Mouse (Mus musculus) CH12.LX (cell line): ENCODE data around the gene Dcaf4. TPM values are rescaled to one million over a fixed set of nuclear protein-coding genes. Genes with fewer than 3 reads are reported as not detected.

Experiments used
- DNase-seq: peaks from one replicate; pipeline ENCODE4 v3.0.0-alpha.2; 2013; ENCODE audit errors: extremely low read depth
- H3K27ac ChIP-seq: 2 replicates; pipeline ENCODE4 v1.5.1; 2012; ENCODE audit warnings: low read depth, mild to moderate bottlenecking, control low read depth, moderate library complexity; ENCODE audit not compliant: insufficient read depth
- H3K27me3 ChIP-seq: replicated peaks from 2 replicates; pipeline ENCODE3; 2012; ENCODE audit warnings: inconsistent platforms
- H3K36me3 ChIP-seq, 2 experiments: replicated peaks in 1 of 2; 2 replicates each; pipeline versions ENCODE3 to v1.6.1; 2012; ENCODE audit warnings: inconsistent platforms in 1 of 2, low read length in 1 of 2, mild to moderate bottlenecking in 1 of 2, mixed read lengths in 1 of 2, moderate library complexity in 1 of 2; ENCODE audit not compliant: control insufficient read depth in 1 of 2, insufficient read depth in 1 of 2
- H3K4me1 ChIP-seq, 2 experiments: 2 replicates each; pipeline ENCODE4 v1.6.1; 2012; ENCODE audit warnings: inconsistent platforms in 1 of 2, moderate library complexity in 1 of 2; ENCODE audit not compliant: insufficient read depth in 2 of 2, control insufficient read depth in 1 of 2
- H3K4me2 ChIP-seq: 2 replicates; pipeline ENCODE4 v1.6.1; 2012; ENCODE audit warnings: low read depth, mild to moderate bottlenecking, control low read depth; ENCODE audit not compliant: poor library complexity, insufficient read depth, severe bottlenecking
- H3K4me3 ChIP-seq, 3 experiments: fragments of 150-350 bp in 1 of 3; sonication (generic) in 1 of 3; replicated peaks in 1 of 3; 2 replicates each; pipeline versions ENCODE3 to v1.5.1; 2011 to 2012; ENCODE audit warnings: low read depth in 2 of 3, low read length in 2 of 3, mild to moderate bottlenecking in 2 of 3, moderate library complexity in 2 of 3, control low read depth in 1 of 3, improper control_type of control experiment in 1 of 3, inconsistent platforms in 1 of 3, mixed read lengths in 1 of 3; ENCODE audit not compliant: poor library complexity in 1 of 3
- H3K79me2 ChIP-seq: replicated peaks from 2 replicates; pipeline ENCODE4 v1.6.1; 2012; ENCODE audit warnings: mild to moderate bottlenecking, moderate library complexity; ENCODE audit not compliant: control insufficient read depth, poor library complexity, insufficient read depth, severe bottlenecking; ENCODE audit errors: extremely low read depth
- H3K9ac ChIP-seq: 2 replicates; pipeline ENCODE4 v1.6.1; 2012; ENCODE audit warnings: low read depth, mild to moderate bottlenecking, control low read depth, moderate library complexity; ENCODE audit not compliant: insufficient read depth
- H3K9me3 ChIP-seq: replicated peaks from 2 replicates; pipeline ENCODE3; 2012; ENCODE audit warnings: low read length, inconsistent platforms, mixed read lengths
- BHLHE40 ChIP-seq: IDR thresholded peaks from 2 replicates; pipeline ENCODE4 v1.6.1; 2011; ENCODE audit warnings: mild to moderate bottlenecking, low read depth, low read length, improper control_type of control experiment
- CTCF ChIP-seq, 2 experiments: IDR thresholded peaks in 1 of 2; conservative IDR thresholded peaks in 1 of 2; 2 replicates each; pipeline ENCODE4 v1.5.1; 2011 to 2012; ENCODE audit warnings: low read depth in 2 of 2, low read length in 2 of 2, improper control_type of control experiment in 1 of 2, inconsistent platforms in 1 of 2, mild to moderate bottlenecking in 1 of 2, moderate library complexity in 1 of 2
- E2F4 ChIP-seq: IDR thresholded peaks from 2 replicates; pipeline ENCODE4 v1.6.1; 2011; ENCODE audit warnings: low read depth, low read length, improper control_type of control experiment; ENCODE audit not compliant: insufficient replicate concordance
- ELF1 ChIP-seq: IDR thresholded peaks from 2 replicates; pipeline ENCODE4 v1.6.1; 2014; ENCODE audit warnings: low read depth, mild to moderate bottlenecking, inconsistent platforms, low read length, improper control_type of control experiment
- ETS1 ChIP-seq: conservative IDR thresholded peaks from 2 replicates; pipeline ENCODE4 v1.6.1; 2012; ENCODE audit warnings: low read depth, mild to moderate bottlenecking, inconsistent platforms, low read length, improper control_type of control experiment, moderate library complexity
- IRF4 ChIP-seq: IDR thresholded peaks from 2 replicates; pipeline ENCODE4 v1.6.1; 2014; ENCODE audit warnings: low read depth, mild to moderate bottlenecking, inconsistent platforms, low read length, improper control_type of control experiment
- JUN ChIP-seq: IDR thresholded peaks from 2 replicates; pipeline ENCODE4 v1.6.1; 2011; ENCODE audit warnings: low read depth, mild to moderate bottlenecking, low read length, improper control_type of control experiment, moderate library complexity; ENCODE audit not compliant: insufficient read depth
- KAT2A ChIP-seq: IDR thresholded peaks from 2 replicates; pipeline ENCODE4 v1.6.1; 2012; ENCODE audit warnings: low read length, improper control_type of control experiment, inconsistent platforms; ENCODE audit not compliant: insufficient replicate concordance
- MAFK ChIP-seq: IDR thresholded peaks from 2 replicates; pipeline ENCODE4 v1.6.1; 2011; ENCODE audit warnings: low read length, improper control_type of control experiment; ENCODE audit not compliant: insufficient replicate concordance
- MAX ChIP-seq: IDR thresholded peaks from 2 replicates; pipeline ENCODE4 v1.6.1; 2011; ENCODE audit warnings: low read length, improper control_type of control experiment
- MAZ ChIP-seq: IDR thresholded peaks from 2 replicates; pipeline ENCODE4 v1.6.1; 2012; ENCODE audit warnings: low read depth, mild to moderate bottlenecking, inconsistent platforms, low read length, improper control_type of control experiment, moderate library complexity
- MEF2A ChIP-seq: IDR thresholded peaks from 2 replicates; pipeline ENCODE4 v1.6.1; 2014; ENCODE audit warnings: low read depth, mild to moderate bottlenecking, inconsistent platforms, low read length, improper control_type of control experiment, borderline replicate concordance
- MYC ChIP-seq: IDR thresholded peaks from 2 replicates; pipeline ENCODE4 v1.6.1; 2011; ENCODE audit warnings: low read depth, mild to moderate bottlenecking, improper control_type of control experiment, low read length
- NELFE ChIP-seq: IDR thresholded peaks from 2 replicates; pipeline ENCODE4 v1.6.1; 2011; ENCODE audit warnings: low read depth, low read length, improper control_type of control experiment
- PAX5 ChIP-seq: IDR thresholded peaks from 2 replicates; pipeline ENCODE4 v1.6.1; 2012; ENCODE audit warnings: low read length, inconsistent platforms, mixed read lengths
- POLR2A ChIP-seq: IDR thresholded peaks from 2 replicates; pipeline ENCODE4 v1.6.1; 2011; ENCODE audit warnings: low read depth, mild to moderate bottlenecking, improper control_type of control experiment, low read length
- RAD21 ChIP-seq: IDR thresholded peaks from 2 replicates; pipeline ENCODE4 v1.6.1; 2011; ENCODE audit warnings: low read depth, mild to moderate bottlenecking, low read length, improper control_type of control experiment, moderate library complexity
- SMC3 ChIP-seq: IDR thresholded peaks from 2 replicates; pipeline ENCODE4 v1.6.1; 2011; ENCODE audit warnings: low read depth, low read length, improper control_type of control experiment
- USF2 ChIP-seq: conservative IDR thresholded peaks from 2 replicates; pipeline ENCODE4 v1.6.1; 2011; ENCODE audit warnings: low read depth, low read length, improper control_type of control experiment
- ZC3H11A ChIP-seq: IDR thresholded peaks from 2 replicates; pipeline ENCODE4 v1.6.1; 2012; ENCODE audit warnings: low read depth, mild to moderate bottlenecking, inconsistent platforms, low read length, improper control_type of control experiment
- ZKSCAN1 ChIP-seq: IDR thresholded peaks from 2 replicates; pipeline ENCODE4 v1.6.1; 2012; ENCODE audit warnings: low read depth, inconsistent platforms, low read length, improper control_type of control experiment, borderline replicate concordance
- ZMIZ1 ChIP-seq: IDR thresholded peaks from 2 replicates; pipeline ENCODE4 v1.6.1; 2012; ENCODE audit warnings: low read depth, mild to moderate bottlenecking, inconsistent platforms, low read length, improper control_type of control experiment
- dilution Hi-C: fragments of 300-500 bp; cut with MboI; formaldehyde crosslinking; loops from 2 replicates; pipeline ENCODE4 v1.14.3; 2020; ENCODE audit warnings: low sequenced_read_pairs; ENCODE audit not compliant: extremely low pct_unique_long_range_greater_than_20kb, extremely low pct_ligation_motif_present
- in situ Hi-C: fragments of 300-500 bp; cut with MboI; formaldehyde crosslinking; loops from 3 replicates; pipeline ENCODE4 v1.14.3; 2019; ENCODE audit warnings: low sequenced_read_pairs, low pct_ligation_motif_present, low pct_unique_long_range_greater_than_20kb, mixed read lengths
- polyA plus RNA-seq: library from polyadenylated mRNA; unstranded; fragments of >175 nt; gene quantifications from 2 replicates; pipeline ENCODE4 v1.2.1, GENCODE M21; 2012; ENCODE audit warnings: low read depth; ENCODE audit not compliant: insufficient read length
- total RNA-seq, 2 experiments: library from RNA; depleted of rRNA; stranded (reverse); fragments of 300-350 nt in 1 of 2; fragments of >200 nt in 1 of 2; gene quantifications; 2 replicates each; pipeline ENCODE4 v1.2.3; 2012 to 2014

Dcaf4 gene
- total and polyA plus RNA-seq, 3 experiments: 17.3 to 23.6 (median 22.0) TPM

- H3K9ac ChIP-seq: no peak overlapping the region
- no peaks in the 10 kb centered on the region for H3K9me3 ChIP-seq
- no peak for DNase-seq
- H3K27ac ChIP-seq: no peak overlapping the region
- in situ Hi-C loops (no loop called here), dilution Hi-C loops (no loop called here)
- peaks cover 8 to 48% of the 10 kb centered on the region in 2 experiments for H3K36me3 ChIP-seq
- H3K4me2 ChIP-seq: no peak overlapping the region
- H3K4me3 ChIP-seq: no peak overlapping the region
- H3K4me1 ChIP-seq: peaks cover 0 to 7% of the 10 kb centered on the region in 2 experiments; a peak in 1 of 4 replicates
- H3K79me2 ChIP-seq: no peaks in the 10 kb centered on the region; the same call in 1 of the 2 replicates
- H3K27me3 ChIP-seq: no peaks in the 10 kb centered on the region
- TF ChIP-seq ZKSCAN1 (no peak), MAFK (no peak), E2F4 (no peak), ZMIZ1 (no peak), BHLHE40 (no peak), RAD21 (no peak), USF2 (no peak), CTCF (conservative IDR thresholded peaks at IDR 0.05 in 1 of 2, IDR thresholded peaks at IDR 0.05 in 1 of 2; ENCODE audit: low read depth in 2 of 2, low read length in 2 of 2) (no peak), ELF1 (no peak), ETS1 (no peak), IRF4 (no peak), MAZ (no peak), MEF2A (no peak), KAT2A (no peak), MAX (no peak), PAX5 (no peak), MYC (no peak), SMC3 (no peak), ZC3H11A (no peak), NELFE (no peak)
Measured at GRCm38 (mm10) chr12:83577445-83577844, 57.2 kb downstream of the Dcaf4 start.

- H3K4me2 ChIP-seq: no peak overlapping the region
- no peak for DNase-seq
- H3K4me1 ChIP-seq: peaks cover 0 to 7% of the 10 kb centered on the region in 2 experiments; a peak in 1 of 4 replicates
- H3K27me3 ChIP-seq: no peaks in the 10 kb centered on the region
- H3K27ac ChIP-seq: no peak overlapping the region
- H3K9me3 ChIP-seq: no peaks in the 10 kb centered on the region
- in situ Hi-C loops: no loop called here
- no peak overlapping the region for H3K9ac ChIP-seq
- H3K36me3 ChIP-seq: peaks cover 8 to 44% of the 10 kb centered on the region in 2 experiments
- H3K4me3 ChIP-seq: no peak overlapping the region
- H3K79me2 ChIP-seq: no peaks in the 10 kb centered on the region; the same call in 1 of the 2 replicates
- no peak for TF ChIP-seq IRF4
- TF ChIP-seq USF2: no peak
- TF ChIP-seq POLR2A: no peak
- no peak for TF ChIP-seq CTCF (conservative IDR thresholded peaks at IDR 0.05 in 1 of 2, IDR thresholded peaks at IDR 0.05 in 1 of 2; ENCODE audit: low read depth in 2 of 2, low read length in 2 of 2)
- TF ChIP-seq ZKSCAN1: no peak
- TF ChIP-seq JUN: no peak
- TF ChIP-seq, all 38 proteins: peak for 0
- dilution Hi-C loops: no loop called here
Measured at GRCm38 (mm10) chr12:83578356-83578755, 58.1 kb downstream of the Dcaf4 start.
